Mouse (Mus musculus) gastrocnemius, adult 8-10 months (tissue): ENCODE data around the gene Mapkap1. TPM values are rescaled to one million over a fixed set of nuclear protein-coding genes. Genes with fewer than 3 reads are reported as not detected.

Experiments used
- DNase-seq, 2 experiments: peaks; one replicate each; pipeline ENCODE4 v3.0.0; 2022; ENCODE audit warnings: low spot score in 2 of 2
- total RNA-seq, 4 experiments: library from RNA; stranded (reverse); gene quantifications; 2 replicates each; pipeline ENCODE4 v1.2.4; 2022

Mapkap1 gene
- 10 to 100 TPM; 68.3 to 83.0 (median 78.6) TPM for total RNA-seq

GRCm38 (mm10) chr2:34406601-34407464, at the start of gene Mapkap1:
Gene Mapkap1 (plus strand): TSS chr2:34406771.
- DNase-seq = peak; percentile 98

DNA sequence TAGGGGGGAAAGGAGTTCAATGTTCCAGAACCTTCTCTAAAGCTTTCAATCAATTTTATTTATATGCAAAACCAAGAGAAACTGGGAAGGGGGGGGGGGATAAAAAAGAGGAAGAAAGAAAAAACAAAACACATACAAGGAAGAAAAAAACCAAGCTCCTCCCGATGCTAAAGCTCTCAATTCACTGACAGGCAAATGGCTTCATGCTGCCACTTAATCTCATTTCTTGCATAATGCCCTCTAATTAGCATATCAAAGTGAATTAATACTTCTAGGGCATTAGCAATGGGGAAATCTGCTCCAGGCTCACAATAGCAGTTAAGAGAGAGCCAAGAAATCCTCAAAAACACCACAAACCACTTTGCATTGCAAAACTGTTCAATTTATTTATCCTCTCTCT, 42.9 kb upstream of the Mapkap1 start:
- no peak for DNase-seq

DNA sequence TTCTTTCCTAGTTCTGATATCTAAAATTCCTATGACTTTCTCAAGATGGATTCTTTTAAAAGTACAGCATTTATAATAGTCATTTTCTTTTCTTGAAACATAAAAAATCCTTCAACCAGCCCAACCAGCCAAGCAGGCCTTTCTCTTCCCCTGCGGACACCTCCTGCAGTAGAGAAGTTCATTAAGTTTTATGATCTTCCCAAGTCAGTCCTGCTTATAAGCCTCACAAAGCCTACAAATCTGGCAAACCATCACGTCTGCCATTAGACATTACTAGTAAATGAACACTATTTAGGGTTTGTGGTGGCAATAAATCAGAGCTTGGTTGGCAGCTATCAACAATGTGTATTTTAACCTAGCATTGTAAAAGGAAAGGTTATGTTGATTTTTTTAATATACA, 39.5 kb upstream of the Mapkap1 start:
- no peak for DNase-seq

- DNase-seq = no peak
Measured at GRCm38 (mm10) chr2:34368396-34368795, 38.2 kb upstream of the Mapkap1 start.

DNA sequence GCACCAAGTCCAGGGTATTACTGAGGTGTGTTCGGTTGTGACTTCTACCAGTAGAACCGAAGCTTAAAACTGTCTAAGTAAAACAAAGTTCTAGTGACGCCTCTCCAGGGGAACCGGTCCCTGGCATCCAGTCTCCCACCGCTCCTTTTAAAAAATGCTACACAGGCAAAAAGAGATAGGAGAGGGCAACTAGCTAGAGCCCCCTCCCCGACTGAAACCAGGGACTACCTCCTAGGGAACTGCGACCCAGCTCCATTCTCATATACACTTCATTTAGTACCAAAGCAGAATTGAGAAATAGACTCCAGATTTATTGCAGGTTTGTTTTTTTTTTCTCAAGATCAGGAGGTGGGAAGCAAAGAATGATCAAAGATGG, 36.2 kb upstream of the Mapkap1 start:
- DNase-seq = no peak

- peak in 1 of 2 experiments; percentile 12 for DNase-seq
Measured at GRCm38 (mm10) chr2:34370725-34371440, 35.7 kb upstream of the Mapkap1 start.

DNA sequence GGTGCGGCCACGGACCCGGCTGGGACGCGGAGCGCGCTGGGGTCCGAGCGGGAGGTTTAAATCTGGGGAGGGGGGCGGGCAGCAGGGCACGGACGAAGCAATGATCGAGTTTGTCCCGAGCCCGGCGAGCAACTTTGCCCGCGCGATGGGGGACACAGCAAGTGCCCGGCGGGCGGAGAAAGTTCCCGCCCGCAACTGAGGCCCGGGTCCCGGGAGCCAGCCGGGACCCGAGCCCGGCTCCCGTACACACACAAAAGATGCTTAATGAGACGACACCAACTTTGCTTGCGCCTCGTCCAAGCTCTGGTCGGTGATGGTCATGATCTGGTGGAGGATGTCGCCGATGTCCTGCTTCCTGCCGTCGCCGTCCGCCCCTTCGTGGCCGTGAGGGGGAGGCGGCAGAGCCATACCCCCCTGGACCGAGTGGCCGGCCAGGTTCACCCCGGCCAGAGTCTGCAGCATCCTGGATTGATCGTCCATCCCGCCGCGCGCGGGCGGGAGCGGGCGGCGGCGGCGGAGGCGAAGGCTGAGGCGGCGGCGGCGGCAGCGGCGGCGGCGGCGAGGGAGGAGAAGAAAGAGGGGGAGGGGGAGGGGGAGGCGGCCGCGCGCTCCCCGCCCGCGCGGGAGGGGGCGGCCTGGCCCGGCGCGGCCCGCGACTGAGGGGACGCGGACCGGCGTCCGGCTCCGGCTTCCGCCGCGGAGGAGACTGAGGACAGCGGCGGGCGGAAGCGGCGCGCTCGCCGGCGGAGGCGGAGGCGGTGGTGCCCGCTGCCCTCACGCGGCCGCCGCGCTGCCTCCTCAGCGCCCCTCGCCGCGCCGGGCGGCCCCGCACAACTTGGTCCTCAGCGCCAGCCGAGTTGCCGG, 34.9 kb upstream of the Mapkap1 start:
- peak in 1 of 2 experiments; percentile 6 for DNase-seq

DNA sequence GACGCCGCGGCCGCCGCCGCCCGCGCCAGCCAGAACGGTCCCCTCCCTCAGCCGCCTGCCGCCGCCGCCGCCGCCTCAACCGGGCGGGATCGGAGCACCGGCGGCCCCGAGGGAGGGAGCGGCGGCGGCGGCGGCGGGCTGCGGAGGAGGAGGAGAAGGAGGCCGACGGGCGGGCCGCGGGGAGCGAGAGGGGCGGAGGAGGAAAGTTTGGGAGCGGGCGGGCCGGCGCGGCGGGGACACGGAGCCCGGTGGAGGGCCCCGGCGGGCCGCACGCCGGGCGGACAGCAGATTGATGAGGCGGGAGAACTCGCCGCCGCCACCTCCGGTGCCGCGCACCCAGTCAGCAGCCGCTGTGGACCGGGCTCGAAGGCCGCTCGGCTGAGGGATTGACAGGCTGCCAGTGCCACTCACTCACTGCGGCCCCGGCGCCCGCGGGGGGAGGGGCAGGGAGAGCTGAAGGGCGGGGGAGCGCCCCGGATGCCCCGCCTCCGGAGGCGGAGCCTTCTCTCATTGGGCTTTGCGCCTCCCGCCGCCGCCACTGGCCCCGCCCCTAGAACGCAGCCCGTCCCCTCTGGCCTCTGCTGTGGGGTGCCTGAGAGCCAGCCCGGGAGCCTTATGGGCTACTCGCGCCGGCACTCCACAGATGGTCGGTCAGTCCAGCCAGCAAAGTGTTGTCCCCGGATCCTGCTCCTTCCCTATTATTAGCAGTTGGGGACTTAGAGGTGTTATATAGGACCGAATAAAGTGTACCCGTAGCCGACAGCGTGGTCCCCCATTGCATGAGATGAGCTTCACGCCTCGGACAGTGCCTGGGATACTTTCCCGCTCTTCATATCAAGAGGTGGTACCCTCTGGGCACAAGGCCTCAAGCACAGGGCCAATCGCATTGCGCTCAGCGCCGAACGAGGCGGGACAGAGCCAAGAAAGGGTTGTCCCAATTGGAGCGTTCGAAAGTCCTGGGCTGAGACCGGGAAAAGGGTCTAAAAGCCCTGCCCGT, 34.0 kb upstream of the Mapkap1 start, which contains the start of gene Pbx3:
Gene Pbx3, minus strand, starts transcription at position 838 of the 997 bp plus-strand sequence.
- DNase-seq = peak; percentile 91 to 94

DNA sequence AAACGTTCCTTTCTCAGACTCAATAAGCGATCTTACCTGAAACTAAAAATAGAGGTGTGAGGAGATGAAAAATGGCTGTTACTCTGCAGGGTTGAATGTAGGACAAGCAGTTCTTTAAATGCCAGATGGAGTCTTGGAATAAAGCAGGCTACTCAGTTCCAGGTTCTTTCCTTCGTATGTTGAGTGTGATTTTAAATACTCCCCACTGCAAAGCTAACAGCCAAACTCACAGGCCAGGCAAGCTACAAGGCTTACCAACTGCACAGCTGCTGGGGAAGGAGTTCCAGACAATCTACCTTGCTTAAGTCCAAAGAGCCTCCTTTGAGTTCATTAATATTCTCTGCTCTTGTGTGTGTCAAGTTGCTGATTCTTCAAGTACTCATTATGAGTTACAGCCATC, 32.7 kb upstream of the Mapkap1 start:
- no peak for DNase-seq

DNA sequence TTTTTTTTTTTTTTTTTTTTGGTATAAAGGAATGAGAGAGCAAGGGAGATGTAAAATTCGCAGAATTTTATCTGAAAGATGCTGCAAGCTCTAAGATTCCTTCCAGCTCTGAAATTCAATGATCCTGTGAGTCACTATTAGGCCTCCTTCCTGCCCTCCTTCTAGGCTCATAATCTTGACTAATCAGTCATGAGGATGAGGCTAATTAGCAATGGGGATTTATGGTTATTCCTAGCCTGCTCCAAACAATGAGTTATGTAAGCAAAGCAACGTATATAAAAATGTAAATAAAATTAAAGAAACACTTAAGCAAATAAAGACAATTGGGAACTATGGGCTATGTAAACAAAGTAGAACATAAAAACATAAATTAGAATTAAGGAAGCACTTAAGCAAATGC, 32.2 kb upstream of the Mapkap1 start:
- DNase-seq = no peak

- DNase-seq = no peak
Measured at GRCm38 (mm10) chr2:34378930-34379329, 27.6 kb upstream of the Mapkap1 start.

DNA sequence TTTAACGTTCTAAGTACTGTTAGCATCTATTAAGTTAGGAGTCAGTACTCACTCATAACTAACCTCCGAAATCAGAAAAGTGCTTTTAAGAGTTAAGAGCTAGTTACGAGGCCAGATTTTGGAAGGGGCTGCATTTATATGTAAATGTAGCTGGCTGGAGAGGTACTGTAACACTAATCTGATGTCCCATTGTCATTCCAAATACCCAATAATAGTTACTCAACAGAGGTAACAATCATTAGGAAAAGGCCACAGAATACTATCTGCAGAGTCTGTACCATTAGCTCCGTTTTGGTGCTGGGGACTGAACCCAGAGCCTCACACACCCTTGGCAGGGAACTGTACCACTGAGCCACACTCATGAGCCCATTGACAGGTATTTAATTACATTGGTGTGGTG, 7.0 kb upstream of the Mapkap1 start:
- no peak for DNase-seq

DNA sequence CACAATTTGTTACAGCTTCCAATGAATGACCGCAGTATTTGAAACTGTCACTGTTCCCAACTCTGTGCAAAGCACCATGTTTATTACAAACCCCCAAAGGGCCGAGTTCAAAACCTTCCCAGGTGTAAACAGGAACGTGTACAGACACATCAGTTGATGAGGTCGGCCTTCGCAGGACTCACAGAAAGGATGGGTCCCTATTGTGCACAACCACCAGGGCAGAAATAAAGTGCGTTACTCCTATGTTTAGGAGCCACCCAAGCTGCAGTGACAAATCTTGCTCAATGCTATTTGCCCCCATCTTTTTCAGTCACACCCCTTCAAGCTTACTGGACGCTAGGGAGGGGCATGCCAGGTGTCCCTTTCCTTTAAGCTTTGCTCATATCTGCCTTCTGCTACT, 1.0 kb downstream of the Mapkap1 start:
- no peak for DNase-seq

- no peak for DNase-seq
Measured at GRCm38 (mm10) chr2:34408341-34408740, 1.8 kb downstream of the Mapkap1 start.

DNA sequence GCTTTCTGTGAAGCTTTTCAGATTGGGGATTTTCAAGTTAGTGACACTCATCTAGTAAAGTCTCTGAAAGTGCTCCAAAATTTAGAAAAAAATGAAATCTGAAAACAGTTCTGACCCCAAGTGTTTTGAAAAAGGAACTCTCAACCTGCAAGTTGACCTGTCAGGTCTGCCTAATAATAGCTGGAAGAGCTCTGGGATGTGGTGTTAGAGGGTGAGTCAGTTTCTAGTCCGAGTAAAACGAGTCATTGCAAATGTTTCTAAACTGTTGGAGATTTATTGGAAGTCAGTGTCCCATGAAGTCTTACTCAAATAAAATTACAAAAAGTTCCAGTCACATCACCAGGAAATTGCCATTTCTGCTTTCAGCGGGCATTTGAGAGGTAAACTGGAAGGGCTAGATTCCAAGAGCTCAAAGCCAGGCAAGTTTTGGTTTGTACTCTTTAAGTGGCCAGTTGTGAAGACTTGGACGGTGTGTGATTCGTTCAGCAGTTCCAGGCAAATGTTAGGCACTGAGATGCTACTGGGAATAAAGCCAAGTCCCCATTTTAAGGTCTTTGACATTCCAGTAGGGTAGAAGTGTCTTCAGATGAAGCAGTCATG, 3.3 kb downstream of the Mapkap1 start:
- no peak for DNase-seq

GRCm38 (mm10) chr2:34420256-34420655, 13.7 kb downstream of the Mapkap1 start:
- no peak for DNase-seq

DNA sequence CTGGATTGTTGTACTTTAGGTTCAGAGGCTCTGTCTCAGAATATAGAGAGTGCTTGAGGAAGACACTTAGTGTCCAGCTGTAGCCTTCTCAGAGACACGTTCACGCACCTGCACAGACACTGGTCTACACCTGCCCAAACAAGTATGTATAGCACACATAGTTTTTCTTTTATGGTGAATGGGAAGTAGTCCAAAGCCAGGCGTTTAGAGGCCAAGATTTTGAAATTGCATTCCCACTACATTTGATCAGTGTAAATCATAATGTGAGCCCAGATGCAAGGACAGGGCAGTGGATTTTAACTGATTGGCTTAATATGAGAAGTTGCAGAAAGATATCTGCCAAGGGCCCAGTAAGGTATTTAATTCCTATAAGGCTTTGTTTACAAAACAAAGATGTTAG, 17.6 kb downstream of the Mapkap1 start:
- no peak for DNase-seq

DNA sequence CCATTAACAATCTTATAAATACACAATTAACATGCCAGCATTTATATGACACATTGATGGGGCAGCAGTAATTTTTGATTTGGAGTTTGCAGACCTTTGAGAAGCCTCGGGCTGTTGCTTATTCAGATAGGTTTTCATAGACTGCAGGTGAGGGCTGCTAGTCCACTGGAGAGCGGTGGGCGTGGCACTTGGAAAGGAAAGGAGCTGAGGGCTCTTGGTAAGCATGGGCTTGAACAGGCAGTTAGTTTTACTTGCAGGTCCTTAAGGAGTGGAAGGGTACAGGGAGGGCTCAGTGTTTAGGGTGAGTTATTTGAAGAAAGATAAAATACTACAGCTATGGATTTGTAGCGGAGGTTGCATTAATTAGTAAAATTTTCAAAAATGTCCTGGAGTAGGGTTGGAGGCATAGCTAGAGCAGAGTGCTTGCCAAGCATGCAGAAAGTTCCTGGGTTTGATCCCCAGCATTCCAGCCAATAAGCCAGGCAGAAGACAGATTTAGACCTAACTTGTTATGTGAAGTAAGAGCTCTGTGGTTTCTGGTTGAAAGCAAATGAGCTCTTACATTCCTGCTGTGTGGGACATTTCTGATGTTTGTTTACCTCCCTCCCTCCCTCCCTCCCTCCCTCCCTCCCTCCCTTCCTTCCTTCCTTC, 19.1 kb downstream of the Mapkap1 start:
- DNase-seq = no peak

- DNase-seq = no peak
Measured at GRCm38 (mm10) chr2:34430663-34431062, 24.1 kb downstream of the Mapkap1 start.
